Mouse (Mus musculus): ENCODE measurements at regions not wholly inside any gene's neighbourhood (a gene's known extent, or its start where the extent isn't known, plus 50 kb on each side); places are given as distances from the start of the nearest gene placed in this dataset.

- DNase-seq (ENCODE audit: low read depth, low spot score) = no peak
These were observed 457.7 kb downstream of the Rnf144b start for GRCm38 (mm10) chr13:47580144-47580543.

DNA sequence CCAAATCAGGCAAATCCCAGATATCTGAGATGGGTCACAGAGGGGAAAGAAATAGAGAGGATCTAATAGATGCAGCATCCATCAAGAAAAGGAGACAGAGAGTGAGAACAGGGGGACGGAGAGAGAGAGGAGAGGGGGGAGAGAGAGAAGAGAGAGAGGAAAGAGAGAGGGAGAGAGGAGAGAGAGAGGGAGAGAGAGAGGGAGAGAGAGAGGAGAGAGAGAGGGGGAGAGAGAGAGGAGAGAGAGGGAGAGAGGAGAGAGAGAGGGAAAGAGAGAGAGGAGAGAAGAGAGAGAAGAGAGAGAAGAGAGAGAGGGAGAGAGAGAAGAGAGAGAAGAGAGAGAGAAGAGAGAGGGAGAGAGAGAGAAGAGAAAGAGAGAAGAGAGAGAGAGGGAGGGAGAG is 462.7 kb downstream of the Rnf144b start:
- no peak for DNase-seq (ENCODE audit: low read depth, low spot score)

GRCm38 (mm10) chr13:47602646-47603045 is 480.2 kb downstream of the Rnf144b start:
- DNase-seq (ENCODE audit: low read depth, low spot score) = no peak

DNA sequence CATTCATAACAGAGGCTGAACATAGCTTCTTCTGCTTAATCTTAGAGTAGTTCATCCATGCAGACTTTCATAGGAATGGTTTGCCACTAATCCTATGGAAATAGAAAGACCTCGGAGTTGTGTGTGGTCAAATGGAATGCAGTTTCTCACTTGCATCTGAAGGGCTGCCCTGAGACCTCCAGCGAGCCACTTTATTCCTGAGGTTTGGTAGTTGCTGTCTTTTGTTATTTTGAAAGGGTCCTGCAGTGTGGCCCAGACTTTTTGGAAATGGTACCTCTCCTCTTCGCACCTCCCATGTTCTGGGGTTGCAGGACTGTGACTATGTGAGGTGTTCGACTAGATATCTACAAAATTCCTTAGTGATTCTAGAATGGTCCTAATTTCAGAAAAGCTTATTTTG is 489.0 kb downstream of the Rnf144b start:
- no peak for DNase-seq (ENCODE audit: low read depth, low spot score)

- no peak for DNase-seq (ENCODE audit: low read depth, low spot score)
These were observed 514.2 kb downstream of the Rnf144b start for GRCm38 (mm10) chr13:47636511-47637103.

GRCm38 (mm10) chr13:47642341-47642740 is 519.9 kb downstream of the Rnf144b start:
- DNase-seq (ENCODE audit: low read depth, low spot score) = no peak

DNA sequence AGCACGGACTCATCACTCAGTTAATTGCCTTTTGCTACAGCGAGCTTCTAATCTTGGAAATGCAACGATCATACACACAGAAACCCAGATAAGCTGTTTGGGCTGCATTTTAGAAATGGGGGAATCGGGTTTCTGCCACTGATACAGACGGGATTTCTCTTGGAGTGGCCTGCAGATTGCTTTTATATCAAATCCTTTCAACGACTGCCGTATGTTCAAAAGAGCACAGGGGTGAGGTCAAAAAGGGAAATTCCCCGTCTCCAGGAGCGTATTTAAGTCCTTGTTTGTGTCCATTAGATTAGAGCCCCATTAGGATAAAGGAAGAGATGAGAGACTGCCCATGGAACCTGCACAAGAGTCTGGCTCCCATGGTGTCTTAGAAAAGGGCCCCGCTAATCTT is 522.6 kb downstream of the Rnf144b start:
- no peak for DNase-seq (ENCODE audit: low read depth, low spot score)

- no peak for DNase-seq (ENCODE audit: low read depth, low spot score)
These were observed 525.2 kb downstream of the Rnf144b start for GRCm38 (mm10) chr13:47647693-47648092.

DNA sequence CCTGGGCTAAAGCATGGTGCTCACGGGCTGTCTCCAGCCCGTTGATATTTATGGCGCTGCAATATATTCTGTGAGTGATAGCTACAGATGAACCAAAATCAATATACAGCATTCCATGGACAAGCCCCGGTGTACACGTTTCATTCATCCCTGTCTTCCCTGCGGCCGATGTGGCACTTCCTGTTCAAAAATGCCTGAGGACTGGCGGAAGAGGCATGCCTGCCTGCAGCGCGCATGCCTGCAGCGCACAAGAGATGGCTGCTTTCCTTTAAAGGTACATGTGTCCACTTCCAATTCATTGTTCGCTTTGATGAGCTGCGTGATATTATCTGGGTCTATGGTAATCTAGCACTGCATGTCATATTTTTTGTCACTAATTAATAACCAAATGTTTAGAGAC is 527.6 kb downstream of the Rnf144b start:
- DNase-seq (ENCODE audit: low read depth, low spot score) = no peak

GRCm38 (mm10) chr13:47666470-47666869 is 544.0 kb downstream of the Rnf144b start:
- DNase-seq (ENCODE audit: low read depth, low spot score) = no peak

DNA sequence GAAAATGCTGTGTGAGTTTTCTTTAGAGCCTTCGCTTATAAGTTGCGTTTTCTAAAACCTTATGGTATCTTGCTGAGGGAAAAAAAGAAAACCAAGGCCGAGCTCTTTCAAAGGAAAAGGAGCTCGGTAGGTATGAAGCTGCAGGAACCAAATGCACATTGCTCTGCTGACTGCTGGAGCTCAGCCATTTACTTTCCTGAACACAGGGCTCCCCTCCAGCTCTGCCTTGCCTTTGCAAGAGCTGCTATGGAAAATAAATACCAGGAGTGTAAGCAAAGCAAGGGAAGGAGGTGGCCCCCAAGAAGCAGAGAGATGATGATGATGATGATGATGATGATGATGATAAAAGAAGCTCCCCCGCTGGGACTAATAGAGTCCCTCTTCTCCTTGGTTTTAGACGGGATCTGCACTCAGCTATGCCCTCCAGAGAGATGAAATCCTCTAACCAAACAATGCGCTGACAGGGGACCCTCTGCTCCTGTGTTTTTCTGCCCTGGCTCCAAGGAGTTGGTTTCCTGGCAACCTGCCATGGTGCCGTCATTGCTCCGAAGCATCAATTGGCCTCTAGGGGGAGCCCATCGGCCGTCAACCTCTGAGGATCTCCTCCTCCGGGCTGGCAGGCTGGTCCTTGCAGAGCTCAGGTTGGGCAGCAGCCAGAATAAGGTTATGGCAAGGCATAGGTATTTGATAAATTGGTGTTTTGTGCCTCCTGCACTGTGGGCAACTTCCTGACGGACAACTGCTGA is 544.7 kb downstream of the Rnf144b start:
- DNase-seq (ENCODE audit: low read depth, low spot score) = peak; percentile 78

GRCm38 (mm10) chr13:47688131-47688530 is 565.7 kb downstream of the Rnf144b start:
- DNase-seq (ENCODE audit: low read depth, low spot score) = no peak

DNA sequence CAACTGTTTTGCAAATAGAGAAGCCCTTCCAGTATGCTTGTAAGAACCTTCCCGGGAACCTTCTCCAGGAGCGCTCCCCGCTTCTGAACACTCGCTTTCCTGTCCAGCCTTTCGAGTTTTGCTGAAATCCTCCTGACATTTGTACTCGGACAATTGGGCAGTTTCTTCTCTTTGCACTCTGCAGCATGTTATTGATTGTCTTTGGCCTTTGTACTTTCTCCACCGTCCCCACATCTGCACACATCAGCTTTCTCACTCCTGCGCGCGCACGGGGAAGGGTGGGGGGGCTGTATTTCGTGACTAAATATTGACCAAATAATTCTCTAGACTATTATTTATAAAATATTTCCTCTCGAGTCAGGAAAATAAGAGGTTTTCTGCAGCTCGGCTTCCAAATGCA is 567.2 kb upstream of the Id4 start:
- DNase-seq (ENCODE audit: low read depth, low spot score) = no peak

DNA sequence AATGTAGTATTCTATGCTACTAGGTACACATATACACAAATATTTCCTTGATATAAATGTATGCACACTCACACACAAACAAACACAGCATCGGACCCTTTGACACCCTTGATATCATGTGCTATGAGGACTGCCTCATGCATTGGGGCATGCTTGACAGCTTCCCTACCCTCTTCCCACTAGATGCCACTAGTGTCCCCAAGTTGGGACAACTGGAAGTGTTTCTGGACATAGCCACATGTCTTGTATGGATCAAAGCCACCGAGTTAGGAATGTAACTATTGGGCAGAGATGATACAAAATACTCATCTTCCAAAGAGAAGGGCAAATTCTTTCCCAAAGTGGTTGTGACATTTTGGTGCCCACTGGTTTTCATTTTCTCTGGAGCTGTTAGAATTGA is 565.2 kb upstream of the Id4 start:
- no peak for DNase-seq (ENCODE audit: low read depth, low spot score)

DNA sequence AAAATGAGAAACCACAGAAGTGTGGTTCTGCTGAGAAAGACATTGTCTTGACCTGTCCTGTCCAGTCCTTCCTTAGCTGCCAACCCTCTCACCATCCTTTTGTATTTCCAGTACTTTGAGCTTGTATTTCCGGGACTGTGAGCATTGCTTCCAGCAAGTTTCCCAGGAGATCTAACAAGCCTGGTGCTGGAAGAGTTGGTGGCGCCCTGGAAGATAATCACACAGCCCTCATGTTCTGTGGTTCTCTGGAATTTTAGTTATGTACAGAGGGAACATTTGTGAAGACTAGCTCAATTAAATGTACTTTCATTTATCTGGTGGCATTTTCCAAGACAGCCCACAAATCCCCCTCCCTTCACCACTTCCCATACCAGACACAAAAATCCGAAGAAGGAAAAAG is 560.5 kb upstream of the Id4 start:
- DNase-seq (ENCODE audit: low read depth, low spot score) = no peak

DNA sequence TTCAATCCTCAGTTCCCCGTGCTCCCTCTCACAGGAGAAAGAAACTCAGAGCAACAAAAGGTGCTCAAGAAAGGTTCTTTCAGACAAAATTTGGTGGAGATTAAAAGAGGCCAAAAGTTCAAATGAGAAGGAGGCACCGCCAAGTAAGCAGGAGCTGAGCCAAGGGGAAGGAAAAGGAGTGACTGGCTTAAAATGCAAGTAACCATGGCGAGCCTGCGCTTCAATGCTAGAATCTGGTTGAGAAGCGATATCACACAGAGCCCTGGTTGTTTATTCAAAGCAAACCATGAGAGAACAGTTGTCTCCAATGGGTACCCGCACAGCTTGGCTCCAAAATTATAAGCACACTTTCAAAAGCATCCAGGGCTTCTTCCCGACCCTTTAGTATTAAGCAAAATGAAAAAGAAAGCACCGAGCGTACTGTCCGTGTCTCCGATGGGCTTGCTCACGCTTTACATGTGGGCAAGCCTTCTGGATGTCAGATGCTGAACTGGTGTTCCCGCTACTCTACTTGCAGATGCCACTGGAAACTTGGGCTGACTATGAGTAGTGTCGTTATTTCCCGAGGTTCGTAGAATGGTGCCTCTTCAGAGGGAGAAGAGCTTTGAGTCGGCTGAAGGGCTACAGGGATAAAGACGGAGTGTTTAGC is 552.9 kb upstream of the Id4 start:
- no peak for DNase-seq (ENCODE audit: low read depth, low spot score)

DNA sequence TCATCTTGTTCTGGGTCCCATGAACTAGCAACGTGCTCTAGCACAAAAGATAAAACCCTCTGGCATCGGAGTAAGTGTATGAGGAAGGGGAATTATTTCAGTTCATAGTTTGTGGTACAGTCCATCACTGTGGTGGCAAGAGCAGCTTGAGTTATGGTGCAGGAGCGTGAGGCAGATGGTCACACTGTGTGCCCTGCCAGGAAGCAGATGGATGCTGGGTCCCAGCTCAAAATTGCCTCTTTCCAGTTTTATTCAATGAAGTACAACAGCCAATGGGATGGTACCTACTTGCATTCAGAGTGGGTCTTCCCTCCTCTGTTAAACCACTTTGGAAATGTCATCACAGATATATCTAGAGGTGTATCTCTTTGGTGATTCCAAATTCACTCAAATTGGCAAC is 551.7 kb upstream of the Id4 start:
- no peak for DNase-seq (ENCODE audit: low read depth, low spot score)

- no peak for DNase-seq (ENCODE audit: low read depth, low spot score)
These were observed 548.5 kb upstream of the Id4 start for GRCm38 (mm10) chr13:47712507-47712906.

GRCm38 (mm10) chr13:47716265-47716664 is 544.8 kb upstream of the Id4 start:
- DNase-seq (ENCODE audit: low read depth, low spot score) = no peak

GRCm38 (mm10) chr13:47720645-47721044 is 540.4 kb upstream of the Id4 start:
- no peak for DNase-seq (ENCODE audit: low read depth, low spot score)

DNA sequence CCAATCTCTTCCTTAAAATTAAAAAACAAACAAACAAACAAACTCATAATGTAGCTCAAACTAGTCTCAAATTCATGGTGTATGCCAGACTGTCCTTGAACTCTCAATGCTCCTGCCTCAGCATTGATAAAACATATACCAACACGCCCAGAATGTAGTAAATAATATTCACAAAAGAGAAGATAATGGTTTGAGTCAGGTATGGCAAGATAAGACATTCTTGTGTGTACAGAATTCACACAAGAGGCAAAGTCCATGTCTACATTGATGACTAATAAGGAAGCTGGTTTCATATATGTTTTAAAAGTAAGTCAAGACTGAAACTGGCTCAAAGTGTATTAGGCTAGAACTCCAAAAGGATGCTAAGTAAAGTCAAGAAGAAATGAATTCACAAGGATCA is 526.6 kb upstream of the Id4 start:
- DNase-seq (ENCODE audit: low read depth, low spot score) = no peak

- no peak for DNase-seq (ENCODE audit: low read depth, low spot score)
These were observed 525.5 kb upstream of the Id4 start for GRCm38 (mm10) chr13:47735426-47736063.

GRCm38 (mm10) chr13:47748906-47749305 is 512.1 kb upstream of the Id4 start:
- no peak for DNase-seq (ENCODE audit: low read depth, low spot score)

Data from embryo, embryonic 11.5 days (tissue).